Mouse (Mus musculus): ENCODE data around the gene Coro2b. TPM values are rescaled to one million over a fixed set of nuclear protein-coding genes. Genes with fewer than 3 reads are reported as not detected.

Gene Coro2b
- polyA plus RNA-seq, 1 experiment from 2014 or later: 15.3 TPM

- DNase-seq (ENCODE audit: low spot score, missing footprints) (no peak), ATAC-seq (ENCODE audit: low FRiP score) (0 out of 2 replicates have a peak, but pooled peaks have one; percentile 33)
- Histone ChIP-seq H3K4me2 (no peak overlapping the region), H3K9ac (ENCODE audit: low read length) (no peak overlapping the region), H3K27me3 (ENCODE audit: control insufficient read depth, insufficient read depth, low read length) (no peaks in the 10 kb centered on the region), H3K36me3 (ENCODE audit: control insufficient read depth, insufficient read depth, low read length) (peaks cover 27% of the 10 kb centered on the region), H3K27ac (ENCODE audit: low read depth, low read length) (no peak overlapping the region), H3K9me3 (ENCODE audit: control insufficient read depth, low read length) (no peaks in the 10 kb centered on the region), H3K4me3 (ENCODE audit: low read depth, low read length) (no peak overlapping the region), H3K4me1 (ENCODE audit: control insufficient read depth, insufficient read depth, low read length) (peaks cover 14% of the 10 kb centered on the region)
- 61% methylated on average over 18 of the region's 18 CpGs for WGBS
Observed at GRCm38 (mm10) chr9:62373222-62374123, 163.4 kb downstream of the Coro2b start.

GRCm38 (mm10) chr9:62372556-62373221, 164.2 kb downstream of the Coro2b start:
- no peak overlapping the region for H3K4me3 ChIP-seq (ENCODE audit: low read depth, low read length)
- 86% methylated on average over 9 of the region's 9 CpGs for WGBS
- H3K4me2 ChIP-seq: no peak overlapping the region
- peaks cover 20% of the 10 kb centered on the region for H3K36me3 ChIP-seq (ENCODE audit: control insufficient read depth, insufficient read depth, low read length)
- DNase-seq (ENCODE audit: low spot score, missing footprints) (no peak), ATAC-seq (ENCODE audit: low FRiP score) (no peak)
- H3K4me1 ChIP-seq (ENCODE audit: control insufficient read depth, insufficient read depth, low read length): peaks cover 14% of the 10 kb centered on the region
- H3K9me3 ChIP-seq (ENCODE audit: control insufficient read depth, low read length): no peaks in the 10 kb centered on the region
- no peaks in the 10 kb centered on the region for H3K27me3 ChIP-seq (ENCODE audit: control insufficient read depth, insufficient read depth, low read length)
- H3K9ac ChIP-seq (ENCODE audit: low read length): no peak overlapping the region
- H3K27ac ChIP-seq (ENCODE audit: low read depth, low read length): no peak overlapping the region

- H3K4me2 ChIP-seq: no peak overlapping the region
- peaks cover 20% of the 10 kb centered on the region for H3K36me3 ChIP-seq (ENCODE audit: control insufficient read depth, insufficient read depth, low read length)
- WGBS: 84% methylated on average over 16 of the region's 16 CpGs
- peaks cover 22% of the 10 kb centered on the region for H3K4me1 ChIP-seq (ENCODE audit: control insufficient read depth, insufficient read depth, low read length)
- no peak overlapping the region for H3K4me3 ChIP-seq (ENCODE audit: low read depth, low read length)
- no peaks in the 10 kb centered on the region for H3K27me3 ChIP-seq (ENCODE audit: control insufficient read depth, insufficient read depth, low read length)
- H3K9ac ChIP-seq (ENCODE audit: low read length): no peak overlapping the region
- H3K27ac ChIP-seq (ENCODE audit: low read depth, low read length): no peak overlapping the region
- ATAC-seq (ENCODE audit: low FRiP score) (no peak), DNase-seq (ENCODE audit: low spot score, missing footprints) (no peak)
- H3K9me3 ChIP-seq (ENCODE audit: control insufficient read depth, low read length): no peaks in the 10 kb centered on the region
Observed at GRCm38 (mm10) chr9:62371745-62372555, 164.9 kb downstream of the Coro2b start.

GRCm38 (mm10) chr9:62370648-62371280, 166.1 kb downstream of the Coro2b start:
- Histone ChIP-seq H3K36me3 (ENCODE audit: control insufficient read depth, insufficient read depth, low read length) (peaks cover 12% of the 10 kb centered on the region; the same call in 1 of the 2 replicates), H3K9me3 (ENCODE audit: control insufficient read depth, low read length) (no peaks in the 10 kb centered on the region), H3K27ac (ENCODE audit: low read depth, low read length) (no peak overlapping the region), H3K4me3 (ENCODE audit: low read depth, low read length) (no peak overlapping the region), H3K4me2 (no peak overlapping the region), H3K27me3 (ENCODE audit: control insufficient read depth, insufficient read depth, low read length) (no peaks in the 10 kb centered on the region), H3K4me1 (ENCODE audit: control insufficient read depth, insufficient read depth, low read length) (peaks cover 33% of the 10 kb centered on the region), H3K9ac (ENCODE audit: low read length) (no peak overlapping the region)
- DNase-seq (ENCODE audit: low spot score, missing footprints) (no peak), ATAC-seq (ENCODE audit: low FRiP score) (no peak)
- 81% methylated on average over 6 of the region's 6 CpGs for WGBS

- H3K4me1 ChIP-seq (ENCODE audit: control insufficient read depth, insufficient read depth, low read length): peaks cover 39% of the 10 kb centered on the region
- H3K4me2 ChIP-seq: no peak overlapping the region
- no peaks in the 10 kb centered on the region for H3K27me3 ChIP-seq (ENCODE audit: control insufficient read depth, insufficient read depth, low read length)
- H3K9me3 ChIP-seq (ENCODE audit: control insufficient read depth, low read length): no peaks in the 10 kb centered on the region
- no peak overlapping the region for H3K4me3 ChIP-seq (ENCODE audit: low read depth, low read length)
- no peak for ATAC-seq (ENCODE audit: low FRiP score)
- H3K27ac ChIP-seq (ENCODE audit: low read depth, low read length): no peak overlapping the region
- WGBS: 79% methylated on average over 9 of the region's 9 CpGs
- no peak overlapping the region for H3K9ac ChIP-seq (ENCODE audit: low read length)
- DNase-seq (ENCODE audit: low spot score, missing footprints): no peak
- peaks cover 10% of the 10 kb centered on the region; the same call in 1 of the 2 replicates for H3K36me3 ChIP-seq (ENCODE audit: control insufficient read depth, insufficient read depth, low read length)
Observed at GRCm38 (mm10) chr9:62370186-62370585, 166.7 kb downstream of the Coro2b start.

Other genes with a start within 250 kb of the Coro2b start
- 194 and 220 TPM in 2 replicates for gene Anp32a, start 195.8 kb downstream of the Coro2b start, polyA plus RNA-seq (2014; fragmentation: Nextera tagmentation; extraction: Ambion mirVana)
- 2.4 and 3.9 TPM in 2 replicates for gene Itga11, start 140.8 kb upstream of the Coro2b start, polyA plus RNA-seq (2014; fragmentation: Nextera tagmentation; extraction: Ambion mirVana)